Mouse (Mus musculus) liver, embryonic 11.5 days (tissue): ENCODE results near the gene Micall1. TPM values are rescaled to one million over a fixed set of nuclear protein-coding genes. Genes with fewer than 3 reads are reported as not detected.

ENCODE experiments used
- ATAC-seq: fragments of 200-750 bp; cut with Nextera tagmentation; replicated peaks from 2 replicates; pipeline ENCODE4 v1.8.0; 2017; ENCODE audit warnings: moderate number of reproducible peaks, mild to moderate bottlenecking, moderate TSS enrichment, moderate library complexity; ENCODE audit not compliant: low FRiP score
- DNase-seq: peaks from one replicate; pipeline ENCODE4 v3.0.0-alpha.2; 2017; ENCODE audit warnings: low spot score
- H3K27ac ChIP-seq: fragments of 300-500 bp; sonication (generic); 2 replicates; pipeline ENCODE4 v1.5.1; 2014; ENCODE audit warnings: mild to moderate bottlenecking, low read depth, low read length, control low read depth
- H3K27me3 ChIP-seq: fragments of 300-500 bp; sonication (generic); replicated peaks from 2 replicates; pipeline ENCODE4 v1.6.1; 2014; ENCODE audit warnings: low read length, mixed read lengths; ENCODE audit not compliant: control insufficient read depth, insufficient read depth
- H3K36me3 ChIP-seq: fragments of 300-500 bp; sonication (generic); 2 replicates; pipeline ENCODE4 v1.6.1; 2014; ENCODE audit warnings: mild to moderate bottlenecking, low read length, moderate library complexity, mixed read lengths; ENCODE audit not compliant: control insufficient read depth, insufficient read depth
- H3K4me1 ChIP-seq: fragments of 300-500 bp; sonication (generic); replicated peaks from 2 replicates; pipeline ENCODE4 v1.6.1; 2014; ENCODE audit warnings: low read length, mixed read lengths; ENCODE audit not compliant: control insufficient read depth, insufficient read depth
- H3K4me2 ChIP-seq: fragments of 300-500 bp; sonication (generic); 2 replicates; pipeline ENCODE4 v1.6.1; 2014; ENCODE audit warnings: mild to moderate bottlenecking, control low read depth, moderate library complexity
- H3K4me3 ChIP-seq: fragments of 300-500 bp; sonication (generic); 2 replicates; pipeline ENCODE4 v1.5.1; 2014; ENCODE audit warnings: low read depth, low read length, control low read depth
- H3K9ac ChIP-seq: fragments of 300-500 bp; sonication (generic); 2 replicates; pipeline ENCODE4 v1.6.1; 2014; ENCODE audit warnings: low read depth, low read length, control low read depth
- H3K9me3 ChIP-seq: fragments of 300-500 bp; sonication (generic); 2 replicates; pipeline ENCODE4 v1.6.1; 2016; ENCODE audit warnings: low read length, inconsistent platforms, mixed read lengths; ENCODE audit not compliant: control insufficient read depth
- WGBS: fragments of 180-500 bp; shearing (Covaris S2); extraction: QIAGEN DNeasy Blood & Tissue Kit; methylation state at CpG from one replicate; pipeline ENCODE4 v1.1.7; 2014; 5-methylcytosine and 5-hydroxymethylcytosine counted together
- polyA plus RNA-seq: library from polyadenylated mRNA; unstranded; fragments of >200 nt; fragmentation: Nextera tagmentation; extraction: Ambion mirVana; gene quantifications from 2 replicates; pipeline ENCODE4 v1.2.1, GENCODE M21; 2014

Gene Micall1
- polyA plus RNA-seq, 1 experiment from 2014 or later, result 4.1 TPM

DNA sequence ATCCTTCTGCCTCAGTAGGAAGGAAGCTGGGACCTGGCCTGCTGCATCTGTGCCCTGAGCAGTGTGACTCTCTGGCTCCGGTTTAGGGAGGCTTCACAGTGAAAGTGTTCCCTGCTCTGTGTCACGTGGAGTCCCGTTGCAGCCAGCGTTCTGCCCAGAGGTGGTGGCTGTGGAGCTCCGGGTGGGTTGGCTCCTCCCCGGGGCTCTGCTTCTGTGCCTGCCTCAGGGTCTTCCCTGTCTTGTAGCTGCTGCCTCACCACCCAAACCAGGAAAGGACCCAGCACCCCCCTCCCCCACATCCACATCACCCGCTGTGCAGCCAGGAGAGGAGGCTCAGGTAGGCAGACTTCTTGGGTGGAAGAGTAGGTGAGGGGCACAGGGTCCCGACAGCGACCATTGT lies 10.8 kb downstream of the Micall1 start:
- no peaks in the 10 kb centered on the region for H3K9me3 ChIP-seq
- no peak overlapping the region for H3K4me2 ChIP-seq
- H3K27ac ChIP-seq, result no peak overlapping the region
- DNase-seq (no peak), ATAC-seq (no peak)
- H3K4me1 ChIP-seq, result no peaks in the 10 kb centered on the region
- no peak overlapping the region for H3K9ac ChIP-seq
- H3K36me3 ChIP-seq, result peaks cover 20% of the 10 kb centered on the region; the same call in 1 of the 2 replicates
- 75% methylated on average over 9 of the region's 9 CpGs for WGBS
- no peaks in the 10 kb centered on the region for H3K27me3 ChIP-seq
- no peak overlapping the region for H3K4me3 ChIP-seq

DNA sequence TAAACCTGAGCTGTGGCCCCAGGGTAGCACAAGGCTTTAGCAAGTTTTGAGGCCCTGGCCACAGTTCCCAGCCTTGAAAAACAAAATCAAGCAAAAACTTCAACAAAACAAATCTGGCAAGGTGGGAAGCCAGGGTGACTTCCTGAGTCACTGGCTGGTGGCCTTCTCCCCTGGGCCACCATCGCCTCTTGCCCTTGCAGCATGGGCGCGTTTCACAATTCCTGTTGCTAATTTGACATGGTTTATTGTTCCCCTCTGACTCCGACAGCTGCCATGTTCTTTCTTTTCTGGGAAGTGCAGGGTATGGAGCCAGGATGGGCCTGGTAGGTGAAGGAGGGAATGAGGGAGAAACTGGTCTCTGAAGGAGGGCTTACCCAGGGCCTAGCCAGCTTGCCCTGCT lies 13.4 kb downstream of the Micall1 start:
- 78% methylated on average over 4 of the region's 4 CpGs for WGBS
- ATAC-seq (no peak), DNase-seq (no peak)
- Histone ChIP-seq H3K9me3 (no peaks in the 10 kb centered on the region), H3K27me3 (no peaks in the 10 kb centered on the region), H3K4me1 (no peaks in the 10 kb centered on the region), H3K36me3 (peaks cover 22% of the 10 kb centered on the region), H3K9ac (no peak overlapping the region), H3K27ac (no peak overlapping the region), H3K4me3 (no peak overlapping the region), H3K4me2 (no peak overlapping the region)

DNA sequence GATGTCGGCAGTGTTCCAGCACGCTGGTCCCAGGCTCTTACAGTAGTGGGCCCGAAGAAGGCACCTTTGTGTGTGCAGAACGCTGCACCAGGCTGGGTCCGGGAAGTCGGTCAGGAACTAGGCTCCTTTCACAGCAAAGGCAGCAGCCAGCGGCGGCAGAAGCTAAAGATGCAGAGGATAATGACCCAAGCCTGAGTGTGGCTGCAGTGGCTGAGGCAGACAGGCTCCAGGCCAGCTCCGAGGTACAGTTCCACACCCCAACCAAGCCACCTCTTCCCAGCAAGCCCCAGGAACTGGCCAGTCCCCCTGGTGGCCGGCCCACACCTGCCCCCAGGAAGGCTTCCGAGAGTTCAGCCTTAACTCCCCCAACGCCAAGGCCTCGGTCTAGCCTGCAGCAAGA lies 13.8 kb downstream of the Micall1 start:
- H3K4me1 ChIP-seq, result no peaks in the 10 kb centered on the region
- no peak for DNase-seq
- no peak overlapping the region for H3K4me3 ChIP-seq
- no peak overlapping the region for H3K4me2 ChIP-seq
- 79% methylated on average over 13 of the region's 13 CpGs for WGBS
- H3K36me3 ChIP-seq, result peaks cover 26% of the 10 kb centered on the region
- H3K27me3 ChIP-seq, result no peaks in the 10 kb centered on the region
- no peak overlapping the region for H3K27ac ChIP-seq
- no peaks in the 10 kb centered on the region for H3K9me3 ChIP-seq
- no peak for ATAC-seq
- no peak overlapping the region for H3K9ac ChIP-seq

DNA sequence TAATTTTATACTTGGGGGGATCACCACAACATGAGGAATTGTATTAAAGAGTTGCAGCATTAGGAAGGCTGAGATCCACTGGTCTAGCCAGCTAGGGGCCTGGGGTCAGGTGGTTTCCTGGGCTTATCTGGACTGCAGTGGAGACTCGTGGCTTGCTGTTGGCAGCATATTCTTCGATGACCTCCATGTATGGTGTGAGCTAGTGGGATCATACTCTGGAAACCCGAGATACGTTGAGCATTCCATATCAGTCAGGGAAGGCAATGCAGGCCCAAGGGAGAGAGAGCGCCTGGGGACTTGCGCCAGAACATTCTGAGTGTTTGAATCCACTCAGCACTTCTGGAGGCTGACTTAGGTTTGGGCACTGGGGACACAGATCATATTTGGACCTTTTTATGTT lies 15.1 kb downstream of the Micall1 start:
- H3K4me3 ChIP-seq, result no peak overlapping the region
- ATAC-seq (no peak), DNase-seq (no peak)
- no peak overlapping the region for H3K27ac ChIP-seq
- no peaks in the 10 kb centered on the region for H3K4me1 ChIP-seq
- H3K9me3 ChIP-seq, result no peaks in the 10 kb centered on the region
- no peaks in the 10 kb centered on the region for H3K27me3 ChIP-seq
- peaks cover 31% of the 10 kb centered on the region for H3K36me3 ChIP-seq
- no peak overlapping the region for H3K4me2 ChIP-seq
- 73% methylated on average over 6 of the region's 6 CpGs for whole genome bisulfite sequencing
- no peak overlapping the region for H3K9ac ChIP-seq

DNA sequence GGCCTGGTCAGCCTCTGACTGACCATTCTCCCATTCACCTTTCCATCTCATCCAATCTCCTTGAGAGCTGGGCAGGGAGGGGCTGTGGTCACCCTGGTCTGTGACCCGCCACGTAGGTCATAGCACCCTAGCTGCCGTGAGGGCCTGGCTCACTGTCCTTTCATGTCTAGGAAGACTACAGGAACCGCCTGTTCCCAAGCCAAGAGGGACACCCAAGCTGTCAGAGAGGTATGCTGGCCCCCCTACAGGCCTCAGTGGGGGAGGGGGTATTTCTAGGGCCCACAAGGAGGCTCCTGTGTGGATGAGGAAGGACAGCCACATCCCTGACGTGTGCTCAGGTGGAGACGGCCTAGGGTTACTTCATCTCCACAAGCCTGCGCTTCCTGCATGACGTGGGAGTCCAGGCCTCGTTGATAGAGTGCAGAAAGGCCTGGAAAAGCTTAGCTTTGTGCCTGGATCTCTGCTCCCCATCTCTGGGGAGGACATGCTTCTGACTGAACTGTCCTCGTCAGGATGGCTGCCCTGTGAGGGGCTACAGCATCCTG lies 15.7 kb downstream of the Micall1 start:
- no peak overlapping the region for H3K27ac ChIP-seq
- ATAC-seq, result no peak
- H3K4me3 ChIP-seq, result no peak overlapping the region
- H3K4me1 ChIP-seq, result no peaks in the 10 kb centered on the region
- no peaks in the 10 kb centered on the region for H3K9me3 ChIP-seq
- H3K9ac ChIP-seq, result no peak overlapping the region
- WGBS, result 78% methylated on average over 10 of the region's 10 CpGs
- no peaks in the 10 kb centered on the region for H3K27me3 ChIP-seq
- DNase-seq, result no peak
- H3K36me3 ChIP-seq, result peaks cover 31% of the 10 kb centered on the region
- no peak overlapping the region for H3K4me2 ChIP-seq

DNA sequence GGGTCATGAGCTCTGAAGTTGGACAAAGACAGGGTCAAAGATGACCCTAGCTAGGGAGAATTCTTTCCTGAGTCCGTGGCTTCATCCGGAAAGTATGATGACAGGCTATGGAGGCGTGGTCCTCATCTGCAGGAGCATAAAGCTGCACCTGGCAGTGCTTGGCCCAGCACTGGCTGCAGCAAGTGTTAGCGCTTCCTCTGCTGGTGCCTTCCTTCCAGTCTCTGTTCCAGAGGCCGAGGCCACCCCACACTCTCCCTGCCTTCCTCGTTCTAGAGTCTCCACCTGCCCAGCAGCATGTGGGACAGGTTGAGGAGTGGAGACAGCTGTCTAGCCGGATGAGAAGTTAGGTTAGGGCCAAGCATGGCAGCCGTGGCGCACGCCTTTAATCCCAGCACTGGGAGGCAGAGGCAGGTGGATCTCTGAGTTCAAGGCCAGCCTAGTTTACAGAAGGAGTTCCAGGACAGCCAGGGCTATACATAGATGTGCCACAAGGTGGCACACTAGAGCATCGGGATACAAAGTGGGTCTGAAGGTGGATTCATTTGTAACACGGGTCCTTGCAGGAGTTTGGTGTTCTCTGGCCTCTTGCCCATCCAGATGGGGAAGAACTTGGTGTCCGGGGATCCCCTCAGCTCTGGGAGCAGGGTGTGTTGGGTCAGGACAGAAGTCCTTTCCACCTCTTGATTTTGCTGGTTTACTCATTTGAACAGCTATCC lies 17.7 kb downstream of the Micall1 start:
- Histone ChIP-seq H3K27me3 (no peaks in the 10 kb centered on the region), H3K4me1 (no peaks in the 10 kb centered on the region), H3K27ac (no peak overlapping the region), H3K9ac (no peak overlapping the region), H3K4me2 (no peak overlapping the region), H3K4me3 (no peak overlapping the region), H3K36me3 (peaks cover 31% of the 10 kb centered on the region), H3K9me3 (no peaks in the 10 kb centered on the region)
- no peak for ATAC-seq
- WGBS, result 80% methylated on average over 13 of the region's 13 CpGs
- no peak for DNase-seq

DNA sequence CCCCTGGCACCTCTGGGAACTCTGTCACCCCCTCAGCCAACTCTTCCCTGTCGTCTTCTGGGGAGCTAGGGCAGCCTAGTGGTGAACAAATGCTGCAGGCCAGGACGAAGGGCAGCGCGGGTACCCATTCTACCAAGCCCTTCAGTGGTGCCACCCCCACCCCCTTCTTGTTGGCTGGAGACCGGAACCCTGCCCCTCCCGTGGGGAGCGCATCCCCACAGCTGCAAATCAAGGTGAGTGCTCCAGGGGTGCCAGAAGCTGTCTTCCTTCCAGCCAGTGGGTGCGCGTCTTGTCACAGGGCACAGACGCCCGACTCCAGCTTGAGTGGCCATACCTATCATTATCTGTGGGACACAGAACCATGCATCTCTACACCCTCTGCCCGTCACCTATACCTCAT lies 18.4 kb downstream of the Micall1 start:
- WGBS, result 86% methylated on average over 12 of the region's 12 CpGs
- Histone ChIP-seq H3K4me3 (no peak overlapping the region), H3K36me3 (peaks cover 33% of the 10 kb centered on the region), H3K27ac (no peak overlapping the region), H3K9me3 (no peaks in the 10 kb centered on the region), H3K4me2 (no peak overlapping the region), H3K27me3 (no peaks in the 10 kb centered on the region), H3K9ac (no peak overlapping the region), H3K4me1 (no peaks in the 10 kb centered on the region)
- DNase-seq (no peak), ATAC-seq (no peak)

DNA sequence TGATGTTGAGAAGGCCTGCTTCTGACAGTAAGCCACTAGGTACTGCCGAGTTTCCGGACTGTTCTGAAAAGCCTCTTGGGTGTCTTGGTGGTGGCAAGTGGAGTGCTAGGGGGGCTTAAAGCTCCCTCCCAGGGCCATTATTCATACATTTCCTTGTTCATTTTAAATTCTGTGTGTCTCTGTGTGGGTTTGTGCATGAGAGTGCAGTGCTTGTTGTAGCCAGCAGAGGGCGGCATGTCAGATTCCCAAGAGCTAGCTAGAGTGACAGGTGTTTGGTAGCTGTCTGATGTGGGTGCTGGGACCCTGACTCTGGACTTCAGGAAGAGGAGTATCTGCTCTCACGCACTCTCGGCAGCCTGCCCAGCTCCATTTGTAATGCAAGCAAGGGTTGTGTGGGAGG lies 19.5 kb downstream of the Micall1 start:
- ATAC-seq, result no peak
- no peak overlapping the region for H3K4me3 ChIP-seq
- 90% methylated on average over 5 of the region's 5 CpGs for WGBS
- no peak overlapping the region for H3K27ac ChIP-seq
- no peaks in the 10 kb centered on the region for H3K27me3 ChIP-seq
- H3K4me2 ChIP-seq, result no peak overlapping the region
- DNase-seq, result no peak
- no peaks in the 10 kb centered on the region for H3K4me1 ChIP-seq
- H3K9me3 ChIP-seq, result no peaks in the 10 kb centered on the region
- peaks cover 35% of the 10 kb centered on the region for H3K36me3 ChIP-seq
- H3K9ac ChIP-seq, result no peak overlapping the region

DNA sequence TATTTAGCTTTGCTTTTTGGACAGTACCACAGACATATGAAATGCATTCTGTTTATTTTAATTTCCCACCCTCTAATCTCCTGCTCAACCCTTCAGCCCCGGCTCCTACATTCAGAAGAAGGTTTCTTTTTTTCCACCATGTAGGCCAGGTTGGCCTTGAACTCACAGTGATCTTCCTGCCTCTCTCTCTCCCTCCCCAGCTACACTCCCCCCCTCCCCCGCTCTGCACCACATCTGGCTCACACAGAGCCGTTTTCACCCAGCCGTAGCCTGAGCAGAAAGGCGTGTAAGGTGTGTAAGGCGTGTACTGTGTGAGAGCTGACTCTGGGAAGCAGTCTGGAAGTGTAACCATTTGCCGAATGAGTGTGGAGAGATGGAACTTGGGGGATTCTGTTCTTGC lies 20.6 kb downstream of the Micall1 start:
- 81% methylated on average over 7 of the region's 7 CpGs for WGBS
- no peak for DNase-seq

More for the DNA sequence above, 20.6 kb downstream of the Micall1 start:
- Histone ChIP-seq H3K27me3 (no peaks in the 10 kb centered on the region), H3K4me1 (no peaks in the 10 kb centered on the region), H3K9ac (no peak overlapping the region), H3K27ac (no peak overlapping the region), H3K9me3 (no peaks in the 10 kb centered on the region), H3K36me3 (peaks cover 32% of the 10 kb centered on the region), H3K4me3 (no peak overlapping the region), H3K4me2 (no peak overlapping the region)
- no peak for ATAC-seq
